Mouse (Mus musculus) right cerebral cortex, adult 18-20 months (tissue): ENCODE measurements around the gene Evi2b.
A peak's percentile ranks its signal among the peaks of the same experiment; 100 is the strongest.

ENCODE experiments used
- DNase-seq: peaks from one replicate; pipeline ENCODE4 v3.0.0; 2022; ENCODE audit warnings: mixed read lengths

The Evi2b gene

DNA sequence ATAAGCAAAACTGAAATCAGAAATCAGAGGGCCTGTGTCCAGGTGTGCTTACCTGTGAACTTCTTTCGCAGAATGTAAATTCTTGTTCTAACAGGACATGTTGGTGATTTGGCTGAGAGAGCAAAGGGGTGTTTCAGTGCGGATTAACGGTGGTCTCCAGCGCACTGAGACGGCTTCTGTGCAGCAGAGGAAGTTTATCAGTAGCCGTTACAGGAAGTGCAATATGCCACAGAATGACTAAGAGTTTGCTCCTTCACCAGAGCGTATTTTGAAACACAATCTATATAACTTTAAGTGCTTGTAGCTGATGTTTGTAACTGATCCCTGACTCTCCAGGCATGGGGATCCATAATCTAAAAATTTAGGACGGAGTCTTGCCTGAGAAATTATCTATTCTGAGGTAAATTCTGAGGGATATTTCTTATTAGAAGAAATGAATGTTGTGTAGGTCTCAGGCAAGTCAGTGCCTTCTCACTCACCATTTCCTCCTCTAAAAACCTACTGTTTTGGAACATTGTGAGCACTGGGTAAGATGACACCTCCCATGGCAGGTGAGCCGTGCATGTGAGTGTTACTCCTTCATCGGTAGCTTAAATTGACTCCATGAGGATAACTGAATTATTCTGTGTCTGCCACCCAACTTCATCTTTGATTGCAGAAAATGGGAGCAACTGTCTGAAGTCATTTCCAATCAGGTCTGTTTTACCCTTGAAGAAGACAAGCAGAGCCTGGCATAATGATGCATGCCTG, at the start of gene Evi2b:
Gene Evi2b, minus strand, starts transcription at position 203 of the 750 bp plus-strand sequence.
- no peak for DNase-seq

- no peak for DNase-seq
Measured at GRCm38 (mm10) chr11:79570319-79570718, 46.8 kb upstream of the Evi2b start.

DNA sequence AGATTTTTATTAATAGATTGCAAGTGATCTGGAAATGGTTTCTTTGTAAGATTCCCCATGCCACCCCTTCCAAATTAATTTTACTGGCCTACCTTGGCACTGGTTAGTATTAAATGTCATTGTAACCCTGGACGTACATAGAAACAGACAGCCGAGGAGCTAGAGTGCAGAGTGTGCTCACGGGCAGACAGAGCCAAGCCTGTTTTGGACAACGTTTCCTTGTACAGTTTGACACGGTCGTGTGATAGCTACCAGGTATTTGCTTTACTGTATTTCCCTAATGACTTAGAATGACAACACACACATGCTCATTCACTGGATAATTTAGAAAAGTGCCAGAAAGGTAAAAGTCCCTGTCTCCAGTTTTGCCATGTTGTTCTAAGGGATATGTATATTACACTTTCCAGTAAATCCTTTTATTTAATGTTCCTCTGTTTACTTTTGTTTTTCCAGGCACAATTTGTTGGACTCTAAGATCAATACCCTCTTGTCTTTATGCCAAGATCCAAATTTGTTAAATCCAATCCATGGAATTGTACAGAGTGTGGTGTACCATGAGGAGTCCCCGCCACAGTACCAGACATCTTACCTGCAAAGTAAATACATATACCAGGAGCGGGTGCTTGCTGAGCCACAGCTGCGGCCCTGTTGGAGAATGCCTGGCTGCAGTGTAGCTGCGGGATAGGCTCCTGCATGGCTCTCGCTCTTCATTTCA, 44.8 kb upstream of the Evi2b start:
- no peak for DNase-seq

GRCm38 (mm10) chr11:79566947-79567346, 43.4 kb upstream of the Evi2b start:
- DNase-seq = no peak

- no peak for DNase-seq
Measured at GRCm38 (mm10) chr11:79563493-79563892, 39.9 kb upstream of the Evi2b start.

- DNase-seq = no peak
Measured at GRCm38 (mm10) chr11:79560536-79560935, 37.0 kb upstream of the Evi2b start.

GRCm38 (mm10) chr11:79552622-79553021, 29.1 kb upstream of the Evi2b start:
- no peak for DNase-seq

DNA sequence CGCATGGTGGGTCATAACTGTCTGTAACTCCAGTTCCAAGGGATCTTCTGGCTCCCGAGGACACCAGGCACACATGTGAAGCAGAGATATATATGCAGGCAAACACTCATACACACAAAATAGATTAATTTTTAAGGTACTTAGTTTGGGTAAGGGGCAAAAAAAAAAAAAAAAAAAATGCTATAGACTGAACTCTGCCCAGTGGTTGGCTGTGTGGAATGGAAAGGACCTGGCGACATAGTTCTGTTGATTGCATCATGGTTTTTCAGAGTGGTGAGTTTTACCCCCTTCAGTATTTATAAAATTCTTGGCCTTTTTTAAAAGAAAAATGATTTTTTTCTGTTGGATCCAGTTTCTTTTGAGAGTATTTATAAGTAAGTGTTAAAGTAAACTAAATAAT, 12.7 kb upstream of the Evi2b start:
- no peak for DNase-seq

- no peak for DNase-seq
Measured at GRCm38 (mm10) chr11:79535554-79535953, 12.0 kb upstream of the Evi2b start.

- no peak for DNase-seq
Measured at GRCm38 (mm10) chr11:79533950-79534690, 10.6 kb upstream of the Evi2b start.

DNA sequence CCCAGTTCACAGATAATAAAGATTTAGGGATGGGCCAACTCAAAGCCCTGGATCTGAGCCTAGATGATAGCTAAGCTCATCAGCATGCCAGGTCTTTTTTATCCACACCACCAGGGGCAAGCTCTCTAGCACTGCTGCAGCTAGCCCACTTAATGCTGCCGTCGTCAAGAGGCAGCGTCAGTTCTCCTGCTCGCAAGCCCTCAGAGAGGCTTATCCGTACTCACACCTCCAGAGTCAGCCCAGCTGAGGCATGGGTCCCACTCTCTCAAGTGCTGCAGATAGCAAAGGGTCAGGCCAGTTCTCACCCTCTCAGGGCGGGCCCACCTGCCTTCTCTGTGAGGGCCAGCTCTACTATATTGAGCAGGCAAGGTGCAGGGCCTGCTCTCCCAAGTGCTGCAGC, 9.7 kb upstream of the Evi2b start:
- no peak for DNase-seq

GRCm38 (mm10) chr11:79531485-79531884, 7.9 kb upstream of the Evi2b start:
- DNase-seq = no peak

DNA sequence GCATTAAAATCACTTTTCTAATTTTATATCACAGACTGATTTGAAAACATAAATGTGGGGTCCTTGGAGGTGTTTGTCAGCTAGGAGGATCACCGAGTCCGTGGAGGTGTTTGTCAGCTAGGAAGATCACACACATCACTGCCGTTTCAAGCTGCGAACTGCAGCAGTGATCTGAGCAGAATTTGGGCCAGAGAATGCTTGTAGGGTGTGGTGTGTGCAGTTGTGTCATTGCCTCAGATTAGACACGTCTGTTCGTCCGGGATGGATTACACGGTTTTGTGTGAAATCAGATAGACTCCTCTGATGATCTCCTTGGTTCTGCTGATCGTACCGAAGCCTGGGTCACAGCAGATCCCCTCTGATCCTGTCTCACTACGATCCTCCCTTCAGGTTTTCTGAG, 7.2 kb upstream of the Evi2b start:
- DNase-seq = no peak

- peak; percentile 50 for DNase-seq
Measured at GRCm38 (mm10) chr11:79530333-79530761, 6.8 kb upstream of the Evi2b start, which contains the start of the genes Evi2 and Evi2a. Gene Evi2, minus strand, starts transcription at chr11:79530589. Gene Evi2a, minus strand, starts transcription at chr11:79530609.

DNA sequence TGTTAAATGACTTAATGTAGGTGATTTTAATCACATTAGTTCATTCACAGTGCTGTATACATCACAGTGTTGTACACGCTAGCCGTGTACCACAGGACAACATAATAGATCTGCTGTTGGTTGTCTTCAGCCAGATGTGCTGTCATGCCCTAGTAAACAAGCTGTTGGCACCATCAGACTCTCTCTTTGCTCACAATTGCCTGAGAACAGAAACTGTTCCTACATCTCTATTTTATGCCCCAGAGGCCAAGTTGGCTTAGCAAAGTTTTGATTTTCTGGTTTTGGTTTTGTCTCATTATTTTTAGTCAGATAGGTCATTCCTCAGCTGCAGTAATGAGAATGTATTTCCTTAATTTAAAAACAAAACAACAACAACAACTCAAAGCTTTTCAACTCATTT, 6.2 kb upstream of the Evi2b start:
- DNase-seq = no peak

DNA sequence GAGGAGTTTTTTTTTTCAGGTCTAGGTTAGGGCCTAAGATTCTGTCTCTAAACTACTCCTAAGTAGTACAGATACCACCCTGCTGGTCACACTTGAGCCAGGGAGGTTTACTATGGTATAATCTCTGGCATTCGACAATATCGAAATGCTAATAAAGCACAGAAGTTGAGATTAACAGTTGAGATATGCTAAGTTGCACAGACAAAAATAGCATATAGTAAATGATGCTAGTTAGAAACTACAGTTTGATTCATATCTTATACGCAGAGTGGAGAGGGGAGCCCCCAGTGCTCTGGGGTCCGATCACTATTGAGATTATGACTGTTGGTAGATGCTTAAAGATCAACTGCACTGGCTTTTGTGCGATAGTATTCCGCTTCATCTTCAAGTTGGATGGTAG, 5.7 kb upstream of the Evi2b start:
- DNase-seq = no peak

- DNase-seq = no peak
Measured at GRCm38 (mm10) chr11:79528601-79529000, 5.0 kb upstream of the Evi2b start.

DNA sequence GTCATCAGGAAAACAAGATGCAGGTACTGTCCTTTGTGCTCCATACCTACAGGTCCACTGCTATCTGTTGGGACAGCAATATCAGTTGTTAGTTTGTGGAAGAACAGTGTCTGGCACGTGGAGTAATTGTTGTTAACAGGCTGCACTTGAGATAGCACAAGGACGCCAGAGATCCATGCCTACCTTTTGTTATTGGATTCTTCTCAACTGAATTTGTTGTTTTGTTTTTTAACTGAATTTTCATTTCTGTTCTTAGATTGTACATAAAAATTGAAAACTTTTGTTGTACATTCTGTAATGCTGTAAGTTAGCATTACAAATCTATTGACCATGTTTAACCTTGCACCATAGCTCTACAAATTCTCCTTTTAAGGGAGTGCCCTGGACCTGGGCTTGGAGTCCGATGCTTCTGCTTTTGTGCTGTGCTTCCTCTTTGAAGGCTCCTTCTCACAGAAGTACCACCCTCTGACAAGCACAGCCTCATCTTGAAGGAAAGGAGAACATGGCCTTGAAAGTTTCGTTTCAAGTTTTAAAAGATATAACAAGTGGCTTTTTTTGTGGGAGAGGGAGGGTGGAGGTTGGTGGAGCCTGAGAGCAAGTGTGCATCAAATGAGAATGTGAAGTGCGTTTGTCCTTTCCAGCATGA, 4.3 kb upstream of the Evi2b start:
- no peak for DNase-seq

- DNase-seq = no peak
Measured at GRCm38 (mm10) chr11:79527015-79527738, 3.6 kb upstream of the Evi2b start.

DNA sequence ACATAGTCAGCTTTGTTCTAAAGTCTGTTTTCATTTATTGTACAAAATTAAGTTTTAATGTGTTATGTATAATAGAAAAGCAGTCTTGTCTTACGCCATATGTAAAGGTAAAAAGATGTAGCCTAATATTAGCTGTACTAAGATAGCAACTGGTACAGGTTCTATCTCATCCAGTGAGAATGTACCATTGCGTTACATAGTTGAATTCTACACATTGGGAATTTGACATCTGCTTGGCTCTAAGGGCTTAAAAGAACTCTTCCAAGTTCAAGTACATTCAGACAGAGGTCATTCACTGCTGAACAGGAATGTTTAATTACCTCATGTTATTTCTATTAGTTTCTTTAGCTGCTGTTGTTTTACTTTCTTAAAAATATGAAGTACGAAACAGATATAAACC, 3.0 kb upstream of the Evi2b start:
- no peak for DNase-seq

GRCm38 (mm10) chr11:79524310-79524575, 681 bp upstream of the Evi2b start:
- no peak for DNase-seq

GRCm38 (mm10) chr11:79522944-79523343, 618 bp downstream of the Evi2b start:
- DNase-seq = no peak

DNA sequence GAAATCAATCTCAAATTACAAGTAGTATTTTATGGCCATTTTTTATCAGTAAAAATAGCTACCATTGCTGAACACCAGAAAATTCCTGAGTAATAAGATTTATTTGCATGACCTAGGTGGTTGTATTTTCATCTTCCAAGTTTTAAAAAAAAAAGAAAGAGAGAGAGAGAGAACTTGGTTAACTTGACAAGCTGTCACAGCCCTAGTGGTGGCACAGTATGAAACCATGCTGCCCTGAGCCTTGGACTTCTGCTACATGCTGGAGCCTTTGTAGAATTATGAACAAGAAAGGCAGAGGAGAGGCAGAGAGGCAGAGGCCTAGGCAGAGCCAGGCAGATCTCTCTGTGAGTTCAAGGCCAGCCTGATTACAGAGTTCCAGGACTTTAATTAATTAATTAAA, 1.6 kb downstream of the Evi2b start:
- no peak for DNase-seq
